Mouse (Mus musculus) heart, embryonic 10.5 days (tissue): ENCODE data around the gene Lrrc36. TPM values are rescaled to one million over a fixed set of nuclear protein-coding genes. Genes with fewer than 3 reads are reported as not detected.

Experiments
- DNase-seq: peaks from one replicate; pipeline ENCODE4 v3.0.0-alpha.2; 2017; ENCODE audit warnings: low spot score
- H3K27ac ChIP-seq: fragments of 300-500 bp; sonication (generic); 2 replicates; pipeline ENCODE4 v1.5.1; 2016; ENCODE audit warnings: mild to moderate bottlenecking
- H3K27me3 ChIP-seq: fragments of 300-500 bp; sonication (generic); 2 replicates; pipeline ENCODE4 v1.6.1; 2016; ENCODE audit warnings: mild to moderate bottlenecking; ENCODE audit not compliant: poor library complexity, insufficient read depth, severe bottlenecking
- H3K36me3 ChIP-seq: fragments of 300-500 bp; sonication (generic); 2 replicates; pipeline ENCODE4 v1.6.1; 2016; ENCODE audit warnings: mild to moderate bottlenecking, moderate library complexity
- H3K4me1 ChIP-seq: fragments of 300-500 bp; sonication (generic); 2 replicates; pipeline ENCODE4 v1.6.1; 2016; ENCODE audit warnings: mild to moderate bottlenecking
- H3K4me3 ChIP-seq: fragments of 300-500 bp; sonication (generic); 2 replicates; pipeline ENCODE4 v1.5.1; 2016; ENCODE audit warnings: mild to moderate bottlenecking, moderate library complexity
- H3K9me3 ChIP-seq: fragments of 300-500 bp; sonication (generic); 2 replicates; pipeline ENCODE4 v1.6.1; 2016; ENCODE audit warnings: mild to moderate bottlenecking, moderate library complexity
- WGBS: fragments of 180-500 bp; shearing (Covaris S2); methylation state at CpG from one replicate; pipeline ENCODE4 v1.1.7; 2016; 5-methylcytosine and 5-hydroxymethylcytosine counted together
- polyA plus RNA-seq: library from polyadenylated mRNA; unstranded; fragments of >200 nt; fragmentation: Nextera tagmentation; extraction: Ambion mirVana; gene quantifications from 2 replicates; pipeline ENCODE4 v1.2.1, GENCODE M21; 2016

Gene Lrrc36
- polyA plus RNA-seq, 1 experiment from 2014 or later: not detected

DNA sequence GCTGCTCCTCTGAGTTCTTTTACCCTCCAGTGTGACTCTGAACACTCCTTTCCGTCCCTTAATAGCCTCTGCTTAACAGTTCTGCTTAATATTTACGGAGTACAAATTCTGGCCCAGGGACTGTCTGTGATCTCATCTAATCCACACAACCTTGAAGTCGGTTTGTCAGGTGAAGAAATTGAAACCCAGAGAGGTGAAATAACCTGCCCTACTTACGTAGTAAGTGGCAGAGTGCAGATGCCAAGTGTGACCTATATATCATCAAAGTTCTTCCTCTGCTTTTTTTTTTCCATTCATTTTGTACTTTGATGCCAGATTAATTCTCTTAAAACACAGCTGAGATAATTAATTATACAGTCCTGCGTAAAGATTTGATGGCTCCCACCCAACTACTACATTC is 20.8 kb downstream of the Lrrc36 start:
- Histone ChIP-seq H3K36me3 (no peaks in the 10 kb centered on the region), H3K27ac (no peak overlapping the region), H3K9me3 (no peaks in the 10 kb centered on the region), H3K4me3 (no peak overlapping the region), H3K27me3 (peaks cover 3% of the 10 kb centered on the region; the same call in 1 of the 2 replicates), H3K4me1 (peaks cover 4% of the 10 kb centered on the region; the same call in 1 of the 2 replicates)
- WGBS: 77% methylated on average over 5 of the region's 5 CpGs
- DNase-seq: no peak

DNA sequence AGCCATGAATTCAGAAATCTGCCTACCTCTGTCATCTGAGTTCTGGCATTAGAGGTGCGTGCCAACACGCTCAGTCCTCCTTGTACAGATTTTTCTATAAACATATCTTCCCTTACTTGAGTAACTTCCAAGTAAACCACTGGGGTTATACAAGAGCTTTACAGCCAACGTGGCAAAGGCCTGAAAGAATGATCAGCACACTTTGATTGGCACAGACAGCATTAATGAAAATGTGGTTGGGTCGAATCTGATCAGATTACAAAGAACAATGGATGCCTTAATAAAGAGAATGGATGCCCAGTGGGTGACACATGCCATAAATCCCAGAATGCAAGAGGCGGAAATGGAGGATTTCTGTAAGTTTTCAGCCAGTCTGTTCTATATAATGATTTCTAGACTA is 22.8 kb downstream of the Lrrc36 start:
- Histone ChIP-seq H3K9me3 (no peaks in the 10 kb centered on the region), H3K27ac (no peak overlapping the region), H3K4me3 (no peak overlapping the region), H3K4me1 (peaks cover 4% of the 10 kb centered on the region; the same call in 1 of the 2 replicates), H3K27me3 (peaks cover 3% of the 10 kb centered on the region; the same call in 1 of the 2 replicates), H3K36me3 (no peaks in the 10 kb centered on the region)
- DNase-seq: no peak
- 68% methylated on average over 5 of the region's 5 CpGs for WGBS

DNA sequence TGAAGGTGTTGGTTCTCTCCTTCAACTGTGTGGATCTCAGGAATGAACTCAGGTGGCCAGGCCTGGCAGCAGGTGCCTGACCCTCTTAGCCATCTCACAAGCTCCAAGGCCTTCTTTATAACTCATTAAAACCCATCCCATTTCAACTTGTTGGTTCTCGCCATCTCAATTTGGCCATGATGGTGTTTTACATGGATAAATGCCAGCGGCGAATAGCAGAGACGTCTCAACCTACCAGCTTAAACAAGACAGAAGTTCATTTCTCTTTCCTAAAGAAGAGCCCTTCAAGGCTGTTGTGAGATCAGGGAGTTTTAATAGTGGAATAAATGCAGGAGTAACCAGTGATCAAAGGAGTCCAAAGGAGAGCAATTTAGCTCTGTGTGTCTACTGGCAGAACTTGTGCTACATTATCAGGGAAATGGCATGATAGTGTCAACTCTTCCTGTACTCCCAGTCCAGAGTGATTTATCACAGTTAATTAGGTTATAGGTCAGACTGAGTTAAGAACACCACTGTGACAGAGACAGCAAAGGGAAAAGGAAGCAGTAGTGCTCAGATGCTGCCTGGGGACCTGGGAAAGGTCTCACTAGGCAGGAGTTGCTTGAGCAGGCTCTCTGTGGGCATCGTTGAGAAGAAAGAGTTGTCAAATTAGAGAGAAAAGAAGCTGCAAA is 23.8 kb downstream of the Lrrc36 start:
- peaks cover 4% of the 10 kb centered on the region; the same call in 1 of the 2 replicates for H3K27me3 ChIP-seq
- WGBS: 78% methylated on average over 5 of the region's 5 CpGs
- no peak for DNase-seq
- no peak overlapping the region for H3K4me3 ChIP-seq
- H3K4me1 ChIP-seq: peaks cover 4% of the 10 kb centered on the region; the same call in 1 of the 2 replicates
- no peaks in the 10 kb centered on the region for H3K36me3 ChIP-seq
- H3K9me3 ChIP-seq: no peaks in the 10 kb centered on the region
- H3K27ac ChIP-seq: no peak overlapping the region

GRCm38 (mm10) chr8:105438865-105439264 is 25.5 kb downstream of the Lrrc36 start:
- Histone ChIP-seq H3K36me3 (no peaks in the 10 kb centered on the region), H3K9me3 (no peaks in the 10 kb centered on the region), H3K4me1 (peaks cover 4% of the 10 kb centered on the region; the same call in 1 of the 2 replicates), H3K27me3 (peaks cover 9% of the 10 kb centered on the region), H3K27ac (no peak overlapping the region), H3K4me3 (no peak overlapping the region)
- no peak for DNase-seq
- 42% methylated on average over 5 of the region's 5 CpGs for WGBS

- Histone ChIP-seq H3K4me1 (peaks cover 14% of the 10 kb centered on the region; the same call in 1 of the 2 replicates), H3K4me3 (no peak overlapping the region), H3K27me3 (peaks cover 9% of the 10 kb centered on the region), H3K36me3 (no peaks in the 10 kb centered on the region), H3K27ac (no peak overlapping the region), H3K9me3 (no peaks in the 10 kb centered on the region)
- no peak for DNase-seq
- 4% methylated on average over 6 of the region's 6 CpGs for WGBS
Observed at GRCm38 (mm10) chr8:105441433-105441832, 28.1 kb downstream of the Lrrc36 start.

GRCm38 (mm10) chr8:105442661-105443060 is 29.3 kb downstream of the Lrrc36 start:
- H3K36me3 ChIP-seq: no peaks in the 10 kb centered on the region
- DNase-seq: no peak
- H3K4me3 ChIP-seq: no peak overlapping the region
- H3K9me3 ChIP-seq: no peaks in the 10 kb centered on the region
- 89% methylated on average over 5 of the region's 5 CpGs for whole genome bisulfite sequencing
- peaks cover 9% of the 10 kb centered on the region for H3K27me3 ChIP-seq
- peaks cover 11% of the 10 kb centered on the region; the same call in 1 of the 2 replicates for H3K4me1 ChIP-seq
- H3K27ac ChIP-seq: no peak overlapping the region

- Histone ChIP-seq H3K27me3 (peaks cover 9% of the 10 kb centered on the region), H3K36me3 (no peaks in the 10 kb centered on the region), H3K9me3 (no peaks in the 10 kb centered on the region), H3K4me1 (peaks cover 10% of the 10 kb centered on the region; the same call in 1 of the 2 replicates), H3K27ac (no peak overlapping the region), H3K4me3 (no peak overlapping the region)
- 35% methylated on average over 11 of the region's 11 CpGs for WGBS
- DNase-seq: no peak
Observed at GRCm38 (mm10) chr8:105445296-105446126, 32.1 kb downstream of the Lrrc36 start.

DNA sequence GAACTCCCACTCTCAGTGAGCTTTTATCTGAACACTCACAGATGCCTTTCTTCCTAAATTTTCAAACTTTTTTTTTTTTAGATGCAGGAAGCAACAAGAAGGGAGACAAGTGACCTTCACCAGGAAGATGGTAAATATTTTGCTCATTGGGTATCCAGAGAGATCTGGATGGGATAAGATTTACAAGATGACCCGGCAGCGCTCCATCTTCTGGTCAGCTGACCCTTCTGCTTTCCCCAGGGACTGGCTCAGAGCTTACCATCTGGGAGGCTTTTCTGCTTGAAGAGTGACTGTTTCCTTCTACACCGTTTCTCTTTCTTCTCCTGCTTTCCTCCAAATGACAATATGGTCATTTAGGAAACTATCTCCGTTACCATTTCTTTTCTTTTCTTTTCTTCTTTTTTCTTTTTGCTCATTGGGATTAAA is 32.8 kb downstream of the Lrrc36 start:
- Histone ChIP-seq H3K36me3 (no peaks in the 10 kb centered on the region), H3K9me3 (no peaks in the 10 kb centered on the region), H3K27me3 (peaks cover 9% of the 10 kb centered on the region), H3K4me3 (no peak overlapping the region), H3K27ac (no peak overlapping the region), H3K4me1 (peaks cover 10% of the 10 kb centered on the region; the same call in 1 of the 2 replicates)
- 33% methylated on average over 4 of the region's 4 CpGs for WGBS
- DNase-seq: no peak

DNA sequence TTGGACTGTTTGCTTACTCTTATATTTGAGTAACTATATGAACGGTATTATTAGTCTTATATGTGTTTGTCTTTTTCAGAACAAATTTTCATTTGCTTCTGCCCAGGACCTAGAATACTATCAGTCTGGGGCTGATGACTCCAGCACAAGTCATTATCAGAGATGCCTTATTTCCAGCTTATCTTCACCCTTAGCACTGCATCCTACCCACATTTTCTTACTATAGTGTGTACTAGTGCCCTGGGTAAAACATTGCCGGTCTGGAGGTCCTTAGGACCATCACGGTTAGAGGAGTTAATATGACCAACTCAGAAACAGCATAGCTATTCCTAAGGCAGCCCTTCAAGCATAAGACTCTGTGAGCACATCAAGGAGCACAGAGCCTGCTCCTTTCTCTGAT is 34.8 kb downstream of the Lrrc36 start:
- DNase-seq: no peak
- Histone ChIP-seq H3K27ac (no peak overlapping the region), H3K27me3 (no peaks in the 10 kb centered on the region; the same call in 1 of the 2 replicates), H3K36me3 (no peaks in the 10 kb centered on the region), H3K9me3 (no peaks in the 10 kb centered on the region), H3K4me1 (peaks cover 10% of the 10 kb centered on the region; the same call in 1 of the 2 replicates), H3K4me3 (no peak overlapping the region)
- WGBS: 84% methylated on average over 3 of the region's 3 CpGs

- DNase-seq: no peak
- WGBS: 80% methylated on average over 5 of the region's 5 CpGs
- Histone ChIP-seq H3K27me3 (no peaks in the 10 kb centered on the region; the same call in 1 of the 2 replicates), H3K36me3 (no peaks in the 10 kb centered on the region), H3K27ac (no peak overlapping the region), H3K9me3 (no peaks in the 10 kb centered on the region), H3K4me3 (no peak overlapping the region), H3K4me1 (peaks cover 10% of the 10 kb centered on the region; the same call in 1 of the 2 replicates)
Observed at GRCm38 (mm10) chr8:105448596-105448995, 35.2 kb downstream of the Lrrc36 start.

GRCm38 (mm10) chr8:105450977-105451376 is 37.6 kb downstream of the Lrrc36 start:
- H3K27ac ChIP-seq: no peak overlapping the region
- 76% methylated on average over 1 of the region's 1 CpGs for WGBS

DNA sequence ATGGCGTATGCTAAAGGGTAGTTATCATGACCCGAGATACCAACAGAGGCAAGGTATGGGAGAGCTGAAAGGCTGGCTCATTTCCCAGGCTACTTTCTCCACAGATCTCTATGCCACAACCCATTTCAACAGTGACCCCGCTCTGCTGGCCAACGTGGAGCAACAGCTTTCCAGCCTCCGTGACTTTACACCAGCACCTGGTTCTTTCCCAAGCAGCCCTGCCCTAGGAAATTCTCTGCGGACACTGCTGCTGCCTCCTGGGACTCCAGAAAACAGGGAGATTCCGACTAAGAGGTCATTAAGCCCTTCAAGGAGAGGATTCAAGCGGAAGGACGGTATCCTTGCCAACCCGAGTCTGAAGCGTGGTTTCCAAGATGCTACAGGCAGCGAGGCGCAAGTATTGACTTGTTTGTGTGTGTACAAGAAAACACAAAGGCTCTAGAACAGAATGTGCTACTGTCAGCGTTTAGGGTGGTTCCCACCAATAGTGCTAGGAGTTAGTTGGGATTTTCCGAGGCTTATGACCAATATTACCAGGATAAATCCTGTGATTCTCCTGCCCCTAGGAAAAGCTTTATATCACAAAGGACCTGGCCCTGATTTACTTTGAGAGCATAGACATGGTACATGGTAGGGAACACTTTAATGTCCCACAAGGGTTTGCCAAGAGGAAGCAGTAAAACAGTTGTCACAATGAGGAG is 38.7 kb downstream of the Lrrc36 start:
- 62% methylated on average over 15 of the region's 15 CpGs for WGBS
- no peaks in the 10 kb centered on the region; the same call in 1 of the 2 replicates for H3K4me1 ChIP-seq
- peak; percentile 61 for DNase-seq
- H3K36me3 ChIP-seq: no peaks in the 10 kb centered on the region
- no peak overlapping the region for H3K27ac ChIP-seq
- H3K9me3 ChIP-seq: no peaks in the 10 kb centered on the region
- no peaks in the 10 kb centered on the region for H3K27me3 ChIP-seq
- H3K4me3 ChIP-seq: no peak overlapping the region

More at GRCm38 (mm10) chr8:105450977-105451376, 37.6 kb downstream of the Lrrc36 start:
- no peaks in the 10 kb centered on the region for H3K27me3 ChIP-seq
- H3K4me3 ChIP-seq: no peak overlapping the region
- H3K36me3 ChIP-seq: no peaks in the 10 kb centered on the region
- no peaks in the 10 kb centered on the region for H3K9me3 ChIP-seq
- peaks cover 3% of the 10 kb centered on the region; the same call in 1 of the 2 replicates for H3K4me1 ChIP-seq
- DNase-seq: peak; percentile 42
